Mouse (Mus musculus) intestine, postnatal 0 days (tissue): Measurements from ENCODE around the gene Lrrc58. TPM values are rescaled to one million over a fixed set of nuclear protein-coding genes. Genes with fewer than 3 reads are reported as not detected.

Source experiments
- ATAC-seq: fragments of 200-750 bp; cut with Nextera tagmentation; 2 replicates; pipeline ENCODE4 v1.8.0; 2017; ENCODE audit warnings: mild to moderate bottlenecking, moderate TSS enrichment, moderate library complexity
- H3K27ac ChIP-seq: fragments of 300-500 bp; sonication (generic); 2 replicates; pipeline ENCODE4 v1.5.1; 2014; ENCODE audit warnings: mild to moderate bottlenecking, low read depth, low read length, moderate library complexity
- H3K27me3 ChIP-seq: fragments of 300-500 bp; sonication (generic); replicated peaks from 2 replicates; pipeline ENCODE4 v1.6.1; 2014; ENCODE audit warnings: low read length, mixed read lengths; ENCODE audit not compliant: control insufficient read depth, insufficient read depth
- H3K36me3 ChIP-seq: fragments of 300-500 bp; sonication (generic); 2 replicates; pipeline ENCODE4 v1.6.1; 2014; ENCODE audit warnings: mild to moderate bottlenecking, moderate library complexity; ENCODE audit not compliant: control insufficient read depth, insufficient read depth
- H3K4me1 ChIP-seq: fragments of 300-500 bp; sonication (generic); replicated peaks from 2 replicates; pipeline ENCODE4 v1.6.1; 2014; ENCODE audit warnings: antibody characterized with exemption, low read length, mixed read lengths; ENCODE audit not compliant: control insufficient read depth, insufficient read depth
- H3K4me2 ChIP-seq: fragments of 300-500 bp; sonication (generic); replicated peaks from 2 replicates; pipeline ENCODE4 v1.6.1; 2014; ENCODE audit warnings: low read depth, mild to moderate bottlenecking, moderate library complexity
- H3K4me3 ChIP-seq: fragments of 300-500 bp; sonication (generic); 2 replicates; pipeline ENCODE4 v1.5.1; 2014; ENCODE audit warnings: low read depth, low read length
- H3K9ac ChIP-seq: fragments of 300-500 bp; sonication (generic); 2 replicates; pipeline ENCODE4 v1.6.1; 2014; ENCODE audit warnings: mild to moderate bottlenecking, low read depth, low read length
- H3K9me3 ChIP-seq: fragments of 300-500 bp; sonication (generic); 2 replicates; pipeline ENCODE4 v1.6.1; 2016; ENCODE audit warnings: mixed run types; ENCODE audit not compliant: control insufficient read depth
- CTCF ChIP-seq: sonication (generic); IDR thresholded peaks from 2 replicates; pipeline ENCODE4 v1.5.1; 2016; ENCODE audit warnings: low read depth, mild to moderate bottlenecking, control low read depth, antibody characterized with exemption, moderate library complexity
- whole genome bisulfite sequencing: fragments of 180-500 bp; shearing (Covaris S2); extraction: QIAGEN DNeasy Blood & Tissue Kit; methylation state at CpG from one replicate; pipeline ENCODE4 v1.1.7; 2014; 5-methylcytosine and 5-hydroxymethylcytosine counted together
- polyA plus RNA-seq: library from polyadenylated mRNA; unstranded; fragments of >200 nt; fragmentation: Nextera tagmentation; extraction: Ambion mirVana; gene quantifications from 2 replicates; pipeline ENCODE4 v1.2.1, GENCODE M21; 2015

The Lrrc58 gene
- polyA plus RNA-seq, 1 experiment from 2014 or later = 27.6 TPM

DNA sequence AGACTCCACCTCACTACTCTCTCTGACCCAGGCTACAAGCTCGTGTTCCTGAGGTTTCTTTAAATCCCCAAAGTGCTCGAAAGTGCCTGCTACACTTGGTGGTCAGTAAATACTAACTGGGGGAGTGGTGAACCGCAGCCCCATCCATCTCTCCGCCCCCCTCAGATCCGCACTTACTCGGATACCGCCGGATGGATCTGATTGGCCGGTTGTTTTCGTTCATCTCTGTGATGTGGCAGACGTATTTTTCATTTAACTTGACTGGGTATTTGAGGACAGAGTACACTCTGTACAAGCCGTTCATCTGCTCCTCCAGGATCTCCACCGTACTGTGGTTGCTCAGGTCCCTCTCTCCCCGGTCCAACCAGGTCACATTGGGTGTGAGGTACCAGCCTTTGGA lies 14.1 kb upstream of the Lrrc58 start:
- H3K9ac ChIP-seq = no peak overlapping the region
- H3K9me3 ChIP-seq = no peaks in the 10 kb centered on the region
- no peak overlapping the region for H3K27ac ChIP-seq
- no peak for TF ChIP-seq CTCF
- no peak for ATAC-seq
- H3K4me2 ChIP-seq = no peak overlapping the region
- no peaks in the 10 kb centered on the region for H3K4me1 ChIP-seq
- H3K36me3 ChIP-seq = no peaks in the 10 kb centered on the region
- no peaks in the 10 kb centered on the region for H3K27me3 ChIP-seq
- H3K4me3 ChIP-seq = no peak overlapping the region
- WGBS = 73% methylated on average over 14 of the region's 14 CpGs

DNA sequence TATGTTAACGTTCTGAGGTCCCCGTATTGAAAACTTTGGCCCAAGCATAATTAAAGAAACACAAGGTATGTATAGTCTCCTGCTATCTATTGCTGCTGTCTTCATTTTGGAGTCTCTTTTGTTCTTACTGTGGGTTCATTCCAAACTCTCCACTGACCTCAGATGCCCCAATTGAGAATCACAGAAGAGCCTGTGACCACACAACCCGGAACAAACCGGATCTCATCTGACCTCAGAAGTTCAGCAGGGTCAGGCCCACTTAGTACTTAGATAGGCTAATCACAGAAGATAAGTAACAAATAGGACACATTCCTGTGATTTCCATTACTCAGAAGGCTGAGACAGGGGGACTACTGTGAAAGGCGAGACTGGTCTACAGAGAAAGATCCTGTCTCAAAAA lies 13.6 kb upstream of the Lrrc58 start:
- H3K36me3 ChIP-seq = no peaks in the 10 kb centered on the region
- 46% methylated on average over 5 of the region's 5 CpGs for WGBS
- ATAC-seq = no peak
- no peaks in the 10 kb centered on the region for H3K27me3 ChIP-seq
- no peak overlapping the region for H3K4me2 ChIP-seq
- H3K9me3 ChIP-seq = no peaks in the 10 kb centered on the region
- TF ChIP-seq CTCF = no peak
- H3K4me1 ChIP-seq = no peaks in the 10 kb centered on the region
- H3K9ac ChIP-seq = no peak overlapping the region
- H3K4me3 ChIP-seq = no peak overlapping the region
- H3K27ac ChIP-seq = no peak overlapping the region

DNA sequence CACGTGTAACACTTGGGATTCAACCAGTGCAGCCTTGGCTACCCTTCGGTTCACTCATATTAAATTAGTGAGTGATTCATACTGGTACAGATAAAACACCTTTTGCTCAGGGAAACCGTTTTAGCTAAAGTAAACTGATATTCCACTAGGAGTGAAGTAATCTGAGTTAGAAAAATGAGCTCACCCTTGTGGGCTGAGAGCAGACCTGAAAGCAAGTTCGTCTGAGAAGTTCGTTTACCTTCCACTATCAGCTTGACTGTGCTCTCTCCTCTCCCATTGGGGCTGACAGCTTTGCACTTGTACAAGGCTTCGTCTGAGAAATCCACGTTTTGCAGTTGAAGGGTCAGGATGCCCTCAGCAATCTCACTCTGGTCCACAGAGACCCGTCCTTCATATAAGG lies 12.6 kb upstream of the Lrrc58 start:
- Histone ChIP-seq H3K36me3 (no peaks in the 10 kb centered on the region), H3K27me3 (no peaks in the 10 kb centered on the region), H3K4me3 (no peak overlapping the region), H3K9me3 (no peaks in the 10 kb centered on the region), H3K9ac (no peak overlapping the region), H3K4me2 (no peak overlapping the region), H3K4me1 (no peaks in the 10 kb centered on the region), H3K27ac (no peak overlapping the region)
- no peak for TF ChIP-seq CTCF
- WGBS = 51% methylated on average over 8 of the region's 8 CpGs
- ATAC-seq = no peak

DNA sequence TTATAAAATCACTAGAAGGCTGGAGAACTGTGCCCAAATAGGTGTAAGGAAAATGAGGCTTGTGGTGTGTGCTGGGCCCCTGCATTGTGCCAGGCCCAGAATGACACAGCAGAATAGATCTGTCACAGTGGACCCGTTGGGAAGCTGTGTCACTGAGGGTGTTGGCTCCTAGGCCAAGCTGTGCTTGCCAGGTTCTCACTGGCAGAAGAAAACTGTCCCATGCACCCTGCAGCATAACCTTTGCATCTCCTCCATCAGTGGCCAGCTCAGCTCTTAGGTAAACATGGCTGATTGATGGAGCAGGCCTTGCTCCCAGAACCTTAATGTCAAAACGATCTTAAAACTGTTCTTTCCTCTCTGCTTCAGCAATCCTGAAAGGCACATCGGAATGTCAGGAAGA lies 11.9 kb upstream of the Lrrc58 start:
- Histone ChIP-seq H3K9me3 (no peaks in the 10 kb centered on the region), H3K4me3 (no peak overlapping the region), H3K36me3 (no peaks in the 10 kb centered on the region), H3K27me3 (no peaks in the 10 kb centered on the region), H3K4me1 (no peaks in the 10 kb centered on the region), H3K9ac (no peak overlapping the region), H3K4me2 (no peak overlapping the region), H3K27ac (no peak overlapping the region)
- 37% methylated on average over 3 of the region's 3 CpGs for WGBS
- no peak for ATAC-seq
- TF ChIP-seq CTCF = no peak

DNA sequence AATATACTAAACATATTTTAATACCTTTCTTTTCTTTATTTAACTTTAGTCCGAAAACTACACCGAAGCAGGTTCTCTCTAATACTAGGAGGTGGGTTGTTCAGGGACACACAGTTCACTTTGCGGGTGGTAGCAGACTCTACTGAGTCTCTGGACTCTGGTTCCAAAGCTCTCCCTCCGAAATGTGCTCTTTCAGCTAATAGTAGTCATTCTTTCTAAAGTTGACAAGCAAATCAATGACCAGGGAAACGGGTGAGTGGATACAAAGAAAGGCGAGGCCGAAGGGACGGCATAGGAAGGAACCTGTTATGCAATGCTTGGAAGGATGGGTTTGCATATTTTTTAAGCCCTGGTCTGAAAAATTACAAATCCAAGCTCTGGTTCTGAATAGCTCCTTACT lies 10.7 kb upstream of the Lrrc58 start:
- no peak for ATAC-seq
- Histone ChIP-seq H3K4me3 (no peak overlapping the region), H3K4me1 (no peaks in the 10 kb centered on the region), H3K9ac (no peak overlapping the region), H3K27me3 (no peaks in the 10 kb centered on the region), H3K36me3 (no peaks in the 10 kb centered on the region), H3K27ac (no peak overlapping the region), H3K9me3 (no peaks in the 10 kb centered on the region), H3K4me2 (no peak overlapping the region)
- TF ChIP-seq CTCF = no peak
- WGBS = 58% methylated on average over 8 of the region's 8 CpGs

DNA sequence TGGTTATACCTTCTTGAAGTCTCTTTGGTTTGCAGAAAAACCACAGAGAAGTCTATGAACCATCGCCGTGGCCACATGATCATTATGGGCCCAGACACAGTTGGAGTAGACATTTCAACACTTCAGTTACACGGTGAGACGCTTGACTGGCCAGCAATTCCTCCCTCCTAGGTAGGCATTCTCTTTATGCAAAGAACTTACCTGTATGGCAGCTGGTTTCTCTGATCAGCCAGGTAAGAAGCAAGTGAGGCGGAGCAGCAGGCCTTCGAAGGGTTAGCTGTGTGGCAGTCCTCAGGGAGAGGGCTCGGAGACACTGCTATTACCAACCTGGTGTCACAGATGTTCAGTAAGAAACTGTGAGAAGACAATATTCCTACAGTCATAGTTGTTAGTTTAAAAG lies 8.0 kb upstream of the Lrrc58 start:
- Histone ChIP-seq H3K9me3 (no peaks in the 10 kb centered on the region), H3K27me3 (no peaks in the 10 kb centered on the region), H3K4me1 (no peaks in the 10 kb centered on the region), H3K9ac (no peak overlapping the region), H3K4me2 (no peak overlapping the region), H3K4me3 (no peak overlapping the region), H3K27ac (no peak overlapping the region), H3K36me3 (no peaks in the 10 kb centered on the region)
- ATAC-seq = no peak
- no peak for TF ChIP-seq CTCF
- WGBS = 77% methylated on average over 7 of the region's 7 CpGs

DNA sequence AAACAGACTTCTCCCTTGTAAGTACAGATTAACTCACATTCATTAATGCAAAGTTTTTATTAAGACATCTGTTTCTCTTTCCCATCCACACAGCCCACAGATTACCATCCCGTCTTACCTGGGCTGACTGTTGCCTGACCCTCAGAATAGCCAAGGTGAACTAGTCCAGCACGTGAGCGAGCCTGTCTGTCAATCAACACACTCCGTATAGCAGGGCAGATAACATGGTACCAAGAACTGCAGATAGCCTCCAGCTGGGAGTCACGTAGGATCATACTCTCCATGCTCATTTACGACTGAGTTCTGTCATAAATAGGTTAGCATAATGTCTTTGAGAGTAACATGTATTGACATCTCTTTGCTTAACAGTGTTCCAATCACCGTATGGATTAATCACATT lies 7.2 kb upstream of the Lrrc58 start, which contains the start of gene Gm36028:
Gene Gm36028 (minus strand): TSS at position 118 of the 400 bp plus-strand sequence.
- H3K4me1 ChIP-seq = no peaks in the 10 kb centered on the region
- TF ChIP-seq CTCF = no peak
- H3K9ac ChIP-seq = no peak within 1 kb of the TSS
- no peak within 1 kb of the TSS for H3K27ac ChIP-seq
- H3K27me3 ChIP-seq = no peaks in the 10 kb centered on the region
- ATAC-seq = no peak
- H3K4me2 ChIP-seq = no peak within 1 kb of the TSS
- no peaks in the 10 kb centered on the region for H3K36me3 ChIP-seq
- no peaks in the 10 kb centered on the region for H3K9me3 ChIP-seq
- H3K4me3 ChIP-seq = no peak within 1 kb of the TSS
- WGBS = 49% methylated on average over 7 of the region's 7 CpGs
